Mouse (Mus musculus) urinary bladder, postnatal 14 days (tissue): ENCODE measurements around the gene Cyp2j8.
"Not testable (repeated sequence)": the region's sequence is repeated elsewhere in the genome, so short reads cannot be mapped to it uniquely, and the experiment has no call there.

ENCODE experiments used
- DNase-seq: peaks from one replicate; pipeline ENCODE4 v3.0.0; 2021; ENCODE audit warnings: low spot score

Cyp2j8 gene

GRCm38 (mm10) chr4:96507286-96507685 is at the start of gene Cyp2j8:
Gene Cyp2j8, minus strand, starts transcription at chr4:96507386.
- DNase-seq = no peak

GRCm38 (mm10) chr4:96553133-96553819 is 46.1 kb upstream of the Cyp2j8 start, which contains the start of gene Cyp2j6:
Gene Cyp2j6, minus strand, starts transcription at chr4:96553661.
- DNase-seq = peak; percentile 32

GRCm38 (mm10) chr4:96551619-96552018 is 44.4 kb upstream of the Cyp2j8 start:
- DNase-seq = no peak

GRCm38 (mm10) chr4:96545976-96546375 is 38.8 kb upstream of the Cyp2j8 start:
- no peak for DNase-seq

GRCm38 (mm10) chr4:96525772-96526171 is 18.6 kb upstream of the Cyp2j8 start:
- no peak for DNase-seq

GRCm38 (mm10) chr4:96522256-96522655 is 15.1 kb upstream of the Cyp2j8 start:
- no peak for DNase-seq

GRCm38 (mm10) chr4:96510083-96510482 is 2.9 kb upstream of the Cyp2j8 start:
- no peak for DNase-seq

- not testable (repeated sequence) for DNase-seq
Observed at GRCm38 (mm10) chr4:96463311-96464060, 43.7 kb downstream of the Cyp2j8 start.
